Mouse (Mus musculus): Measurements from ENCODE around the gene Opn3.
A peak's percentile ranks its signal among the peaks of the same experiment; 100 is the strongest.

DNA sequence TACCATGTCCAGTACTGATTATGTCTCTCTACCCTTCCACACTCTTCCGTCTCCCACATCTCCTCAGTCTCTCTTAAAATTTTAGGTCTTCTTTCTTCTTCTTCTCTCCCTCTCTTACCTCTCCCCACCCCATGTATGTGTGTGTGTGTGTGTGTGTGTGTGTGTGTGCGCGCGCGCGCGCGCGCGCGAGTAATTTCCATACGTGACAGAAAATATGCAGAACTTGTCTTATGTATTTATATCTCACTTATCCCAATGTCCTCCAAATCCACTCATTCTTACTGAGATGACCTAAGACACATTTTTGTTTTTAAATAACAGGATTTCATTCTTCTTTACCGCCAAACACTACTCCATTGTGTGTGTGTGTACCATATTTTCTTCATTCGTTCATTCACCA, 60.1 kb downstream of the Opn3 start:
- TF ChIP-seq CTCF (conservative IDR thresholded peaks at IDR 0.05 in 1 of 2, IDR thresholded peaks at IDR 0.05 in 1 of 2; ENCODE audit: low read depth in 2 of 2, low read length in 2 of 2) (no peak), POLR2A (IDR thresholded peaks at IDR 0.05; ENCODE audit: low read depth, low read length) (no peak), ZNF384 (IDR thresholded peaks at IDR 0.05; ENCODE audit: low read depth, low read length) (no peak), MYC (IDR thresholded peaks at IDR 0.05; ENCODE audit: low read depth, low read length) (no peak), EP300 (IDR thresholded peaks at IDR 0.05; ENCODE audit: low read length) (no peak), BHLHE40 (IDR thresholded peaks at IDR 0.05; ENCODE audit: low read depth, low read length) (no peak), NELFE (IDR thresholded peaks at IDR 0.05; ENCODE audit: low read depth, low read length) (no peak), USF1 (IDR thresholded peaks at IDR 0.05; ENCODE audit: low read depth, low read length) (no peak), CHD2 (IDR thresholded peaks at IDR 0.05; ENCODE audit: low read length) (no peak), MAFK (IDR thresholded peaks at IDR 0.05; ENCODE audit: insufficient replicate concordance, low read length) (no peak), HCFC1 (IDR thresholded peaks at IDR 0.05; ENCODE audit: low read depth, low read length) (no peak), PAX5 (IDR thresholded peaks at IDR 0.05; ENCODE audit: low read length) (no peak), TBP (conservative IDR thresholded peaks at IDR 0.05; ENCODE audit: low read depth, low read length) (0 out of 2 replicates have a peak, but pooled peaks have one; percentile 20), TCF12 (IDR thresholded peaks at IDR 0.05; ENCODE audit: low read depth, low read length) (no peak; the same call in 1 of the 2 replicates)

Measured in CH12.LX (cell line).